8 mouse cellular contexts compared by ENCODE assay signal in genomic region chr1:87620211-87620668, GRCm38 (mm10). TPM values are rescaled to one million over a fixed set of nuclear protein-coding genes. Genes with fewer than 3 reads are reported as not detected.
DNase-seq lines count a peak whose midpoint lies in the region; ATAC-seq lines count a peak whose summit lies in the region.

Gene Inpp5d, plus strand, starts transcription at chr1:87620312.

- H3K27ac ChIP-seq in neural tube, embryonic 11.5 days (ENCODE audit: low read depth, low read length), result no peak within 1 kb of the TSS
- H3K27ac ChIP-seq in kidney, embryonic 14.5 days (ENCODE audit: low read depth, low read length), result peak within 1 kb of the TSS; percentile 42; the same call in 1 of the 2 replicates
- H3K27ac ChIP-seq in liver, embryonic 11.5 days (ENCODE audit: low read depth, low read length), result peak within 1 kb of the TSS; percentile 73

- no peaks in the 10 kb centered on the region for H3K36me3 ChIP-seq in neural tube, embryonic 11.5 days (ENCODE audit: control insufficient read depth, insufficient read depth, low read length)
- H3K36me3 ChIP-seq in kidney, embryonic 14.5 days (ENCODE audit: control insufficient read depth, insufficient read depth, low read length), result no peaks in the 10 kb centered on the region
- no peaks in the 10 kb centered on the region for H3K36me3 ChIP-seq in liver, embryonic 11.5 days (ENCODE audit: control insufficient read depth, insufficient read depth, low read length)

- no peaks in the 10 kb centered on the region for H3K4me1 ChIP-seq in neural tube, embryonic 11.5 days (ENCODE audit: control insufficient read depth, insufficient read depth, low read length)
- no peaks in the 10 kb centered on the region for H3K4me1 ChIP-seq in kidney, embryonic 14.5 days (ENCODE audit: control insufficient read depth, insufficient read depth, low read length)
- peaks cover 43% of the 10 kb centered on the region for H3K4me1 ChIP-seq in liver, embryonic 11.5 days (replicated peaks; ENCODE audit: control insufficient read depth, insufficient read depth, low read length)

- H3K4me2 ChIP-seq in neural tube, embryonic 11.5 days (ENCODE audit: low read depth), result peak within 1 kb of the TSS; percentile 7; the same call in 1 of the 2 replicates
- H3K4me2 ChIP-seq in kidney, embryonic 14.5 days (replicated peaks; ENCODE audit: low read depth, low read length), result peak within 1 kb of the TSS; percentile 28; the same call in 1 of the 2 replicates
- peak within 1 kb of the TSS; percentile 70 for H3K4me2 ChIP-seq in liver, embryonic 11.5 days

- H3K4me3 ChIP-seq in neural tube, embryonic 11.5 days (ENCODE audit: low read depth, low read length), result no peak within 1 kb of the TSS
- H3K4me3 ChIP-seq in kidney, embryonic 14.5 days (ENCODE audit: low read length), result peak within 1 kb of the TSS; percentile 22
- H3K4me3 ChIP-seq in liver, embryonic 11.5 days (ENCODE audit: low read depth, low read length), result peak within 1 kb of the TSS; percentile 59

- H3K27me3 ChIP-seq in neural tube, embryonic 11.5 days (ENCODE audit: control insufficient read depth, insufficient read depth, low read length), result no peaks in the 10 kb centered on the region
- H3K27me3 ChIP-seq in kidney, embryonic 14.5 days (ENCODE audit: control insufficient read depth, insufficient read depth, low read length), result no peaks in the 10 kb centered on the region
- H3K27me3 ChIP-seq in liver, embryonic 11.5 days (replicated peaks; ENCODE audit: control insufficient read depth, insufficient read depth, low read length), result no peaks in the 10 kb centered on the region

- no peak for ATAC-seq in neural tube, embryonic 11.5 days (ENCODE audit: insufficient read depth, low FRiP score, low TSS enrichment)
- ATAC-seq in granulocyte monocyte progenitor cell, adult 5-6 weeks (replicated peaks; ENCODE audit: poor library complexity, severe bottlenecking), result peak; percentile 80
- ATAC-seq in kidney, embryonic 14.5 days (ENCODE audit: low FRiP score, low TSS enrichment), result no peak
- peak; percentile 68 for ATAC-seq in liver, embryonic 11.5 days (replicated peaks; ENCODE audit: low FRiP score)

- H3K9ac ChIP-seq in neural tube, embryonic 11.5 days (ENCODE audit: low read length), result no peak within 1 kb of the TSS
- H3K9ac ChIP-seq in kidney, embryonic 14.5 days (ENCODE audit: low read depth, low read length), result peak within 1 kb of the TSS; percentile 14; the same call in 1 of the 2 replicates
- H3K9ac ChIP-seq in liver, embryonic 11.5 days (ENCODE audit: low read depth, low read length), result peak within 1 kb of the TSS; percentile 79

- 83% methylated on average over 12 of the region's 12 CpGs for WGBS in neural tube, embryonic 11.5 days
- 78% methylated on average over 12 of the region's 12 CpGs for WGBS in kidney, embryonic 14.5 days
- 43% methylated on average over 12 of the region's 12 CpGs for WGBS in liver, embryonic 11.5 days

- H3K9me3 ChIP-seq in neural tube, embryonic 11.5 days (ENCODE audit: control insufficient read depth, low read length), result no peaks in the 10 kb centered on the region
- H3K9me3 ChIP-seq in kidney, embryonic 14.5 days (ENCODE audit: control insufficient read depth, low read length), result no peaks in the 10 kb centered on the region
- no peaks in the 10 kb centered on the region for H3K9me3 ChIP-seq in liver, embryonic 11.5 days (ENCODE audit: control insufficient read depth, low read length)

- DNase-seq in neural tube, embryonic 11.5 days (ENCODE audit: low spot score), result no peak
- no peak for DNase-seq in neural tube, embryonic 10.5 days (ENCODE audit: extremely low spot score, low spot score)
- peak; percentile 54 for DNase-seq in liver, embryonic 11.5 days (ENCODE audit: low spot score)
- peak; percentile 38 for DNase-seq in skeletal muscle tissue, adult 2 months (ENCODE audit: low read depth, low spot score)
- DNase-seq in yolk sac, embryonic 10.5 days (ENCODE audit: low spot score), result no peak
- no peak for DNase-seq in ovary, postnatal 14 days (ENCODE audit: low spot score)

RNA-seq across cellular contexts. Expression of gene Inpp5d, which starts in this region (rescaled TPM):
- 4.6 and 5.7 TPM in 2 replicates for polyA plus RNA-seq in neural tube, embryonic 11.5 days (2014; fragmentation: Nextera tagmentation; extraction: Ambion mirVana)
- total RNA-seq in granulocyte monocyte progenitor cell, adult 5-6 weeks (2014; fragmentation: Nextera tagmentation), result 104 and 179 TPM in 2 replicates
- total RNA-seq in granulocyte monocyte progenitor cell, adult 5-6 weeks (2017), result 52.2 and 73.5 TPM in 2 replicates
- 3.6 and 7.5 TPM in 2 replicates for polyA plus RNA-seq in kidney, embryonic 14.5 days (2014; fragmentation: Nextera tagmentation; extraction: Ambion mirVana)
- polyA plus RNA-seq in liver, embryonic 11.5 days (2014; fragmentation: Nextera tagmentation; extraction: Ambion mirVana), result 30.8 and 31.0 TPM in 2 replicates

Comparison
In these comparisons a context has a peak if more than half of its experiments do, and no peak if none do; other contexts are left out.
1. ATAC-seq: peak in granulocyte monocyte progenitor cell, adult 5-6 weeks (single experiment) and liver, embryonic 11.5 days (single experiment); none in neural tube, embryonic 11.5 days (single experiment) and kidney, embryonic 14.5 days (single experiment).
2. DNase-seq: peak in liver, embryonic 11.5 days (single experiment) and skeletal muscle tissue, adult 2 months (single experiment); none in neural tube, embryonic 11.5 days (single experiment), neural tube, embryonic 10.5 days (single experiment), yolk sac, embryonic 10.5 days (single experiment) and ovary, postnatal 14 days (single experiment).
3. H3K4me2 ChIP-seq: peak in every context shown above with its lines; median percentile 70 in liver, embryonic 11.5 days; 28 in kidney, embryonic 14.5 days; 7 in neural tube, embryonic 11.5 days.